Mouse (Mus musculus): ENCODE data around the gene Gm20388. TPM values are rescaled to one million over a fixed set of nuclear protein-coding genes. Genes with fewer than 3 reads are reported as not detected.

Gm20388 gene
- polyA plus RNA-seq, 1 experiment from 2014 or later, result not detected

DNA sequence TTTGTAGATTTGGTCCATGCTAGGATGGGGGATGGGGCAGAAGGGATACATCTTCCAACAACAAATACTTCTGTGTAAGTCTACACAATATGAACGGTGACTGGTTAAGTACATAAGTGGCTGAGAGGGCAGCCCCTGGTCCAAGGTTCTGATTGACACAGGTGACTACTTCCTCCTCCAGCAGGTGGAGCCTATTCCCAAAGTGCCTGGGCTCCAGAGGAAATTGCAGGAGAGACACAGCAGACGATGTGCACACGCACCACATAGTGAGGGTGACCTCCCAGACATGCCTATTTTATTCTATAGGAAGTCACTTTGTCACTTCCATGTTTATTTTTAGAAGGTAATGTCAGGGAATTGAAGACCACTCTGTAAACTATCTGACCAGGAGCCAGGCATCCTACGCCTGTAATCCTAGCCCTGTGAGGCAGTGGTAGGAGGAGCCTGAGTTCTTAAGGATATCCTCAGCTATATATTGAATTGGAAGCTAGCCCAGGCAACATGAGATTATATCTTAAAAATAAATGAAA, 3970.2 kb downstream of the Gm20388 start:
- WGBS, result 27% methylated on average over 4 of the region's 4 CpGs
- Histone ChIP-seq H3K4me3 (no peak overlapping the region), H3K4me1 (replicated peaks) (peaks cover 15% of the 10 kb centered on the region), H3K27me3 (peaks cover 9% of the 10 kb centered on the region), H3K36me3 (no peaks in the 10 kb centered on the region), H3K9me3 (replicated peaks) (no peaks in the 10 kb centered on the region), H3K27ac (no peak overlapping the region), H3K9ac (no peak overlapping the region), H3K4me2 (no peak overlapping the region)
- ATAC-seq (replicated peaks; ENCODE audit: insufficient number of reproducible peaks, insufficient read depth, low FRiP score, low read depth), result no peak

GRCm38 (mm10) chr8:123882412-123882811, 3971.8 kb downstream of the Gm20388 start:
- ATAC-seq (replicated peaks; ENCODE audit: insufficient number of reproducible peaks, insufficient read depth, low FRiP score, low read depth), result no peak
- Histone ChIP-seq H3K9ac (no peak overlapping the region), H3K9me3 (replicated peaks) (no peaks in the 10 kb centered on the region), H3K4me3 (no peak overlapping the region), H3K4me2 (no peak overlapping the region), H3K27ac (no peak overlapping the region), H3K4me1 (replicated peaks) (peaks cover 15% of the 10 kb centered on the region), H3K36me3 (no peaks in the 10 kb centered on the region), H3K27me3 (peaks cover 12% of the 10 kb centered on the region)
- WGBS, result 49% methylated on average over 2 of the region's 2 CpGs

GRCm38 (mm10) chr8:123883094-123883493, 3972.5 kb downstream of the Gm20388 start:
- Histone ChIP-seq H3K27me3 (peaks cover 12% of the 10 kb centered on the region), H3K4me2 (no peak overlapping the region), H3K4me1 (replicated peaks) (peaks cover 15% of the 10 kb centered on the region), H3K4me3 (no peak overlapping the region), H3K27ac (no peak overlapping the region), H3K9me3 (replicated peaks) (no peaks in the 10 kb centered on the region), H3K9ac (no peak overlapping the region), H3K36me3 (no peaks in the 10 kb centered on the region)
- WGBS, result 61% methylated on average over 4 of the region's 4 CpGs
- no peak for ATAC-seq (replicated peaks; ENCODE audit: insufficient number of reproducible peaks, insufficient read depth, low FRiP score, low read depth)

DNA sequence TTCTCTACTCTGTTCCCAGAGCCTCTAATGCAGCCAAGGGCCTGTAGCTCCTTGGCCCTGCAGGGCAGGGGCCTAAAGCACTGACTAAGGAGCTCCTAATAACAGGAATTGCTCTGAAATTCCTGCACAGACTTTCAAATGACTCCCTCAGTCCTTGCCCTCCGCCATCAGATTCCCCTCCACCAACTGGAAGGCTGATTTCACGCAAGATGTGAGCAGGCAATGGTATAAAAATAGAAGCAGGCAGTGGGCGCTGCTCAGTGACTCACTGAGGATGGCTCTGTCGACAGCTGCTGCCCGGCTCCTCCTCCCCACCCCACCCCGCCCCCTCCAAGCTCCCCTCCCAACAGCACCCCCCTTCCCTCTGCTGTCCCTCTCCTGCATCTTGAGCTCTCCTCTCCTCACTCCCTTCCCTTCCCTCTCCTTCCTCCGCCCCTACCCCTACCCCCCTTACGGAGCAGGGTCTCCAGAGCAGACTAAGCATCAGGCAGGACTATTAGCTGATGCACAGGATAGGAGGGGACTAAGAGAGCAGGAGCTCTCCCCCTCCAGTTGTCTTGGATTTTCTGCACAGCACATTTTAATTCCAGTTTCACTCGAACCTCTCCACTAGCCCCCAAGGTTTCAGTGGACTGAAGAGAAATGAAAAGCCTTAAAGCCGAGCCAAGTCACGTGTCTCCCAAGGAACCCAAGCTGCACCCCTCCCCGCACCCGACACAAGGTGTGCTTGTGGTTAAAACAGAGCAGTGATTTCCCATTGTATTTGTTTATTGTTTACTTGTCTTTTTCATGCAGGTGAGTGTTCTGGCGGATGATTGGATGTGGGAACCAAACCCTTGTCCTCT, 3974.3 kb downstream of the Gm20388 start:
- Histone ChIP-seq H3K27me3 (peaks cover 19% of the 10 kb centered on the region), H3K4me1 (replicated peaks) (peaks cover 15% of the 10 kb centered on the region), H3K9ac (no peak overlapping the region), H3K4me3 (no peak overlapping the region), H3K4me2 (0 out of 2 replicates have a peak overlapping the region, but pooled peaks have one; percentile 22), H3K27ac (no peak overlapping the region), H3K36me3 (no peaks in the 10 kb centered on the region), H3K9me3 (replicated peaks) (no peaks in the 10 kb centered on the region)
- 8% methylated on average over 14 of the region's 14 CpGs for WGBS
- peak; percentile 35; the same call in 1 of the 2 replicates for ATAC-seq (replicated peaks; ENCODE audit: insufficient number of reproducible peaks, insufficient read depth, low FRiP score, low read depth)

DNA sequence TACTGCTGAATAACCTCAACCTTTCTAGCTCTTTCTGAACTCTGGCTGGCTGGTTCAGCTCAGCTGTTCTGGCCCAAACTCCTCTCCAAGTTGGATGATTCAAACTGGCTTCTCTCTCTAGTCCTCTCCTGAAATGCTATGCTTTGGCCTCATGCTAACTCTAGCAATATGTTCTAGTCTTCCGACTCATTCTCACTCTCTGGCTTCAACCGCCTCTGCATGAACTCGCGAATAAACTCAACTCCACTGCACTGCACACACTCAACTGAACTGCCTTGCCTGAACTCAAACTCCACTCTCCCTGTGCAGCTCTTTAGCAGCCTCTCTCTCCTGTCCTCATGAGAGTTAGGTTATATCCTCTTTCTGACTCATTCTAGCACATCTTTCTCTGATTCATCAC, 3976.5 kb downstream of the Gm20388 start:
- H3K9me3 ChIP-seq (replicated peaks), result no peaks in the 10 kb centered on the region
- H3K27ac ChIP-seq, result no peak overlapping the region
- H3K9ac ChIP-seq, result no peak overlapping the region
- peaks cover 40% of the 10 kb centered on the region for H3K27me3 ChIP-seq
- no peak overlapping the region for H3K4me2 ChIP-seq
- H3K36me3 ChIP-seq, result no peaks in the 10 kb centered on the region
- H3K4me1 ChIP-seq (replicated peaks), result peaks cover 23% of the 10 kb centered on the region
- H3K4me3 ChIP-seq, result no peak overlapping the region
- ATAC-seq (replicated peaks; ENCODE audit: insufficient number of reproducible peaks, insufficient read depth, low FRiP score, low read depth), result no peak
- WGBS, result 88% methylated on average over 4 of the region's 4 CpGs

DNA sequence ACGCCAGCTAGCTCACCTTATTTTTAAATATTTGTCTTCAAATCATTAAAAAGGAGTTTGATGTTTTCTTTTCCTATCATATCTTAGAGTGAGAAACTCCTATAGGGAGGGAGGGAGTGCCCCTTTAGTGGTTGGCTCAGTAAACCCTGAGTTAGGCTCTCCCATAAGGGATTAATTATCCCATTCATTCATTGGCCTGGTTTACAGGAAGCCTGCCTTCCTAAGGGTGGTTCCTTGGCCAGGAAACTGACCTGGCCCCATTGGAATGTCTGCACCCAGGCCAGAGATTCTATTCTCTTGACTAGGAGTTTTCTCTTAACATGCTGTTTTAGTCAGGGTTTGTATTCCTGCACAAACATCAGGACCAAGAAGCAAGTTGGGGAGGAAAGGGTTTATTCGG, 3977.3 kb downstream of the Gm20388 start:
- H3K4me3 ChIP-seq, result no peak overlapping the region
- peaks cover 27% of the 10 kb centered on the region for H3K4me1 ChIP-seq (replicated peaks)
- WGBS, result 71% methylated on average over 2 of the region's 2 CpGs
- no peak overlapping the region for H3K9ac ChIP-seq
- no peak overlapping the region for H3K4me2 ChIP-seq
- peaks cover 48% of the 10 kb centered on the region for H3K27me3 ChIP-seq
- ATAC-seq (replicated peaks; ENCODE audit: insufficient number of reproducible peaks, insufficient read depth, low FRiP score, low read depth), result no peak
- H3K9me3 ChIP-seq (replicated peaks), result no peaks in the 10 kb centered on the region
- no peaks in the 10 kb centered on the region for H3K36me3 ChIP-seq
- no peak overlapping the region for H3K27ac ChIP-seq

GRCm38 (mm10) chr8:123889797-123890196, 3979.2 kb downstream of the Gm20388 start:
- Histone ChIP-seq H3K9me3 (replicated peaks) (no peaks in the 10 kb centered on the region), H3K4me2 (no peak overlapping the region), H3K9ac (no peak overlapping the region), H3K4me3 (no peak overlapping the region), H3K36me3 (no peaks in the 10 kb centered on the region), H3K27ac (no peak overlapping the region), H3K27me3 (peaks cover 63% of the 10 kb centered on the region), H3K4me1 (replicated peaks) (peaks cover 24% of the 10 kb centered on the region)
- ATAC-seq (replicated peaks; ENCODE audit: insufficient number of reproducible peaks, insufficient read depth, low FRiP score, low read depth), result no peak
- 51% methylated on average over 4 of the region's 4 CpGs for WGBS

DNA sequence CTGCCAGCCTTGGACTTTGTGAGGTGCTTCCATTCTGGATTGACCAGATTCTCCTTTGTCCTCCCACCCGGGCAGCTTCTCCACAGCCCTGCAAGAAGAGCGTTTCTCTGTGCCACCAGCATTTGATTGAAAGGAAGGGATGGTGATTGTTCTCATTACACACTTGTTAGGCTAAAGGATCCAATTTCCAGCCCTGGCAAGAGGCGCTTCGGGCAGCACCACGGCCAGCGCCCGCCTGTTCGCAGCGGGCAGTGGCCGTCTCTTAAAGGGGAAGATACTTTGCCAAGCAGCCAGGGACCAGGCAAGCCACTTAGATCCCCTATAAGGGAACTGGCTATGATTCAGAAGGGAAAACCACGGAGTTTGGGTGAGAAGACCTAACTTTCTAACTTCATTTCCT, 3980.6 kb downstream of the Gm20388 start:
- Histone ChIP-seq H3K4me1 (replicated peaks) (peaks cover 22% of the 10 kb centered on the region), H3K27ac (no peak overlapping the region), H3K4me2 (peak overlapping the region; percentile 31; the same call in 1 of the 2 replicates), H3K36me3 (no peaks in the 10 kb centered on the region), H3K4me3 (no peak overlapping the region), H3K27me3 (peaks cover 75% of the 10 kb centered on the region), H3K9me3 (replicated peaks) (no peaks in the 10 kb centered on the region), H3K9ac (no peak overlapping the region)
- WGBS, result under 1% methylated on average over 11 of the region's 11 CpGs
- ATAC-seq (replicated peaks; ENCODE audit: insufficient number of reproducible peaks, insufficient read depth, low FRiP score, low read depth), result no peak

- no peak overlapping the region for H3K9ac ChIP-seq
- H3K4me3 ChIP-seq, result peak overlapping the region; percentile 3
- H3K27ac ChIP-seq, result no peak overlapping the region
- H3K36me3 ChIP-seq, result no peaks in the 10 kb centered on the region
- no peak for ATAC-seq (replicated peaks; ENCODE audit: insufficient number of reproducible peaks, insufficient read depth, low FRiP score, low read depth)
- H3K27me3 ChIP-seq, result peaks cover 75% of the 10 kb centered on the region
- H3K4me1 ChIP-seq (replicated peaks), result peaks cover 22% of the 10 kb centered on the region
- H3K4me2 ChIP-seq, result peak overlapping the region; percentile 31
- WGBS, result 8% methylated on average over 49 of the region's 49 CpGs
- no peaks in the 10 kb centered on the region for H3K9me3 ChIP-seq (replicated peaks)
These were observed 3981.4 kb downstream of the Gm20388 start for GRCm38 (mm10) chr8:123891883-123892585.

GRCm38 (mm10) chr8:123892586-123893155, 3982.0 kb downstream of the Gm20388 start:
- no peaks in the 10 kb centered on the region for H3K36me3 ChIP-seq
- H3K4me1 ChIP-seq (replicated peaks), result peaks cover 22% of the 10 kb centered on the region
- H3K27me3 ChIP-seq, result peaks cover 75% of the 10 kb centered on the region
- no peaks in the 10 kb centered on the region for H3K9me3 ChIP-seq (replicated peaks)
- H3K4me2 ChIP-seq, result 0 out of 2 replicates have a peak overlapping the region, but pooled peaks have one; percentile 31
- 14% methylated on average over 30 of the region's 30 CpGs for WGBS
- ATAC-seq (replicated peaks; ENCODE audit: insufficient number of reproducible peaks, insufficient read depth, low FRiP score, low read depth), result no peak
- no peak overlapping the region for H3K27ac ChIP-seq
- H3K4me3 ChIP-seq, result peak overlapping the region; percentile 3
- H3K9ac ChIP-seq, result no peak overlapping the region

DNA sequence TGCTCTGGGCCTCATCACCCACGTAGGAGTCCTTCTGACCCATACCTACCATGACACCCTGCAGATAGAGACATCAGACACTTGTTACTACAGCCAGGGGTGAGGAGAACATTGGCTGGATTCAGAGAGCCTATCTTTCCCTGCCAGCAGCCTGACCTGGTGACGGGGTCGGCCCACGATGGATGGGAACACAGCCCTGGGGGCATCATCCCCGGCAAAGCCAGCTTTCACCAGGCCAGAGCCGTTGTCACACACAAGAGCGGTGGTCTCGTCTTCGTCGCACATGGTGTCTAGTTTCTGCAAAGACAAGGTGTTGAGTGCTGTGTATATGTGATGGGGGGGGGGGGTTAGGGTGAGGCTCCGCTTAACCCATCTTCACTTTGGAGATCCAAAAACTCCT, 3982.8 kb downstream of the Gm20388 start:
- Histone ChIP-seq H3K9ac (no peak overlapping the region), H3K27me3 (peaks cover 75% of the 10 kb centered on the region), H3K9me3 (replicated peaks) (no peaks in the 10 kb centered on the region), H3K36me3 (no peaks in the 10 kb centered on the region), H3K27ac (no peak overlapping the region), H3K4me2 (no peak overlapping the region), H3K4me1 (replicated peaks) (peaks cover 22% of the 10 kb centered on the region), H3K4me3 (no peak overlapping the region)
- WGBS, result 72% methylated on average over 11 of the region's 11 CpGs
- no peak for ATAC-seq (replicated peaks; ENCODE audit: insufficient number of reproducible peaks, insufficient read depth, low FRiP score, low read depth)
